Mouse (Mus musculus): ENCODE measurements around the gene Fat4.

Gene Fat4

GRCm38 (mm10) chr3:38986379-38986778, 99.6 kb downstream of the Fat4 start:
- DNase-seq, result no peak

DNA sequence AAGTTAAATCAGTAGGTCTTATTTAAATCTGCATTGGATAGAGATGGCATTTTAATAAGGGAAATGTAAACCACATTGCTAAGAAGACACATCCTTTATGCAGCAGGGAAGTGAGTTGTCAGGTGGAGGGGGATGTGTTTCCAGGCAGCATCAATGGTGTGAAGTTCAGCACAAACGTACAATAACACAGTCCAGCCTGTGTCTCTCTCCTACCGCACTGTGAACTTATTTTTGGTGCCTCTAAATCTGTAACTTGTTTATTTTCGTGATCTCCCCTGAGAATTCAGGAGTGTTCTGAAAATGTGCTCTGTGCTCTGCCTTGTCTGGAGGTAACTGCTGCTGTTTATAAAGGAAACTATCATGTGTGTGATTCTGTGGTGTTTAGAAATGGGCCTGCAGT, 102.4 kb downstream of the Fat4 start:
- no peak for DNase-seq

- no peak for DNase-seq
Observed at GRCm38 (mm10) chr3:39000011-39000410, 113.3 kb downstream of the Fat4 start.

- no peak for DNase-seq
Observed at GRCm38 (mm10) chr3:39010544-39010943, 123.8 kb downstream of the Fat4 start.

- DNase-seq, result no peak
Observed at GRCm38 (mm10) chr3:39017633-39018032, 130.9 kb downstream of the Fat4 start.

- DNase-seq, result no peak
Observed at GRCm38 (mm10) chr3:39036113-39036512, 149.4 kb downstream of the Fat4 start.

- no peak for DNase-seq
Observed at GRCm38 (mm10) chr3:39046425-39046824, 159.7 kb downstream of the Fat4 start.

GRCm38 (mm10) chr3:39047621-39048303, 161.0 kb downstream of the Fat4 start:
- no peak for DNase-seq

GRCm38 (mm10) chr3:39048304-39048667, 161.5 kb downstream of the Fat4 start:
- DNase-seq, result no peak

DNA sequence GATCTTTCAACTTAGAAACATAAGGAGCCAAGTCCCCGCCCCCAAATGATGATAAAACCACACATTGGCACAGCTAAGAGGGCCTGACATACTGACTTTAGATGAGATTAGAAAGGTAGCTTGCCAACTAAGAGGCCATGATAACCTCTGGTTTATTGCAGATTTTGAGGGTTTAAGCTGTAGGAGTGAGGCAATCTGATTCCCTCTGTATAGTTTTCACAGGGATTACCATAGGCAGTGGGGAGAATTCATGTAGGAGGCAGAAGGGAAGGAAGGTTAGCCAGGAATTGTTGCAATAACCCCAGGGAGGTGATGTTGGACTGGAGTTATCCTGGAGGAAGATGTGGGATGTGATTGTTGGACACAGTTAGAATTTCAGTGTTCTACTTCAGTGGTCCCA, 163.4 kb downstream of the Fat4 start:
- no peak for DNase-seq

- DNase-seq, result peak in 1 of 2 experiments; percentile 5
Observed at GRCm38 (mm10) chr3:39053072-39053471, 166.3 kb downstream of the Fat4 start.

Data from kidney, postnatal 25 days (tissue).